Mouse (Mus musculus) heart, postnatal 0 days (tissue): ENCODE results near the gene Myo3b. TPM values are rescaled to one million over a fixed set of nuclear protein-coding genes. Genes with fewer than 3 reads are reported as not detected.
A peak's percentile ranks its signal among the peaks of the same experiment; 100 is the strongest.

Experiments
- ATAC-seq: fragments of 200-750 bp; cut with Nextera tagmentation; 2 replicates; pipeline ENCODE4 v1.8.0; 2017; ENCODE audit warnings: low read depth, moderate number of reproducible peaks, moderate library complexity; ENCODE audit not compliant: insufficient read depth
- DNase-seq: peaks from one replicate; pipeline ENCODE4 v3.0.0-alpha.2; 2016; ENCODE audit warnings: low spot score
- H3K27ac ChIP-seq: fragments of 300-500 bp; sonication (generic); 2 replicates; pipeline ENCODE4 v1.5.1; 2014; ENCODE audit warnings: low read depth, mild to moderate bottlenecking
- H3K27me3 ChIP-seq: fragments of 300-500 bp; sonication (generic); 2 replicates; pipeline ENCODE4 v1.6.1; 2014; ENCODE audit warnings: low read length, mixed read lengths; ENCODE audit not compliant: control insufficient read depth, insufficient read depth
- H3K36me3 ChIP-seq: fragments of 300-500 bp; sonication (generic); replicated peaks from 2 replicates; pipeline ENCODE4 v1.6.1; 2014; ENCODE audit warnings: low read length, mixed read lengths; ENCODE audit not compliant: control insufficient read depth, insufficient read depth
- H3K4me1 ChIP-seq: fragments of 300-500 bp; sonication (generic); 2 replicates; pipeline ENCODE4 v1.6.1; 2014; ENCODE audit warnings: antibody characterized with exemption; ENCODE audit not compliant: control insufficient read depth, insufficient read depth
- H3K4me2 ChIP-seq: fragments of 300-500 bp; sonication (generic); 2 replicates; pipeline ENCODE4 v1.6.1; 2014; ENCODE audit warnings: low read depth, mild to moderate bottlenecking, low read length, moderate library complexity
- H3K4me3 ChIP-seq: fragments of 300-500 bp; sonication (generic); 2 replicates; pipeline ENCODE4 v1.5.1; 2014; ENCODE audit warnings: low read depth, low read length
- H3K9ac ChIP-seq: fragments of 300-500 bp; sonication (generic); replicated peaks from 2 replicates; pipeline ENCODE4 v1.6.1; 2014; ENCODE audit warnings: low read depth, low read length, mixed read lengths
- H3K9me3 ChIP-seq: fragments of 300-500 bp; sonication (generic); replicated peaks from 2 replicates; pipeline ENCODE4 v1.6.1; 2016; ENCODE audit warnings: low read length; ENCODE audit not compliant: control insufficient read depth
- CTCF ChIP-seq: IDR thresholded peaks from 2 replicates; pipeline ENCODE4 v1.5.1; 2016; ENCODE audit warnings: antibody characterized with exemption, control low read depth, low read depth
- EP300 ChIP-seq: IDR thresholded peaks from 2 replicates; pipeline ENCODE4 v1.6.1; 2016; ENCODE audit warnings: antibody characterized with exemption, low read depth
- WGBS: fragments of 180-500 bp; shearing (Covaris S2); extraction: QIAGEN DNeasy Blood & Tissue Kit; methylation state at CpG from one replicate; pipeline ENCODE4 v1.1.7; 2014; 5-methylcytosine and 5-hydroxymethylcytosine counted together
- polyA plus RNA-seq: library from polyadenylated mRNA; unstranded; fragments of >200 nt; fragmentation: Nextera tagmentation; extraction: Ambion mirVana; gene quantifications from 2 replicates; pipeline ENCODE4 v1.2.1, GENCODE M21; 2015
- total RNA-seq: library from RNA; depleted of rRNA; stranded (reverse); fragments of >200 nt; gene quantifications from 2 replicates; pipeline ENCODE4 v1.2.3, GENCODE M21; 2014; ENCODE audit warnings: low replicate concordance

Myo3b gene
- total and polyA plus RNA-seq, 2 experiments from 2014 or later = 0.04 to 0.15 TPM

DNA sequence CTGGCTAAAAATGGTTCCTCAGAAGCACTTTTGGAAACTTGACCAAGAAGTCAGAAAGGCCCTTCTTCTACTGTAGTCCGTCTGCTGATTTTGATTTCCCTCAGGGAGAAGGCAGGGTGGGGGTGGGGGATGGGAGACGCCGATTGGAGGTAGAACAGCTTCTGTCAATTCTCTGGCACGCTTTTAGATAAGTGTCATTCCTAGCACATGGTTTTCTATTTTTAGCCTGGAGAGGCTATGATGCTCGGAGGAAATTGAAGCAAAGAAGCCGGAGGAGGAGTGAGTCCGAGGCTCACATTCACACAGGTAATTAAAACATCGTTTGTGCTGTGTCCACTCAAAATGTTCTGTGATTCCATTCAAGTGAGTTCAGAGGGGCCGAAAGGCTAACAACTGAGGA, 276.2 kb downstream of the Myo3b start:
- H3K9ac ChIP-seq = no peak overlapping the region
- TF ChIP-seq EP300 (peak; percentile 52; the same call in 1 of the 2 replicates), CTCF (no peak)
- no peaks in the 10 kb centered on the region for H3K27me3 ChIP-seq
- WGBS = 15% methylated on average over 9 of the region's 9 CpGs
- peak; percentile 45 for DNase-seq
- no peaks in the 10 kb centered on the region for H3K36me3 ChIP-seq
- ATAC-seq = peak; percentile 60; the same call in 1 of the 2 replicates
- H3K4me2 ChIP-seq = peak overlapping the region; percentile 26
- no peak overlapping the region for H3K27ac ChIP-seq
- H3K9me3 ChIP-seq = no peaks in the 10 kb centered on the region
- no peak overlapping the region for H3K4me3 ChIP-seq
- peaks cover 11% of the 10 kb centered on the region; the same call in 1 of the 2 replicates for H3K4me1 ChIP-seq

DNA sequence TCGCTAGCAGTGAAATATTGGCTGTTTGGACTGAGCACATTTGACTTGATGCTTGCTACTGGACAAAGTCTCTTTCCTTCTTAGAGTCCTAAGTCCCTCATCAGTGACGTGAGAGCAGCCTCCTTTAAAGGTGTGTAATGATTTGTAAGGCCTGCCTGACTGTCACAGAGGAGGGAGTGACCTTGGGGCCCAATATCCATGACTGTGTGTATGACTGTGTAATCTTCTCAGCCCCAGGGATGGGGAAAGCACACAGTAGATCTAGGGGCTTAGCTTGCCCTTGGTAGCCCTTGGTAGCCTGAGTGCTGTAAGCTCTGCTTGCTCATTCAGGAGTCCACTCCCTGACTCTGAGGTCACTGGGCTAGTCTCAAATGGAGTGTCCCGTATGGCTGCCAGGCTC, 276.8 kb downstream of the Myo3b start:
- DNase-seq (no peak), ATAC-seq (peak; percentile 51)
- TF ChIP-seq CTCF = no peak
- no peak for TF ChIP-seq EP300
- H3K27me3 ChIP-seq = no peaks in the 10 kb centered on the region
- H3K4me2 ChIP-seq = no peak overlapping the region
- H3K9ac ChIP-seq = no peak overlapping the region
- no peak overlapping the region for H3K4me3 ChIP-seq
- peaks cover 11% of the 10 kb centered on the region; the same call in 1 of the 2 replicates for H3K4me1 ChIP-seq
- WGBS = 75% methylated on average over 3 of the region's 3 CpGs
- H3K27ac ChIP-seq = no peak overlapping the region
- no peaks in the 10 kb centered on the region for H3K9me3 ChIP-seq
- no peaks in the 10 kb centered on the region for H3K36me3 ChIP-seq

DNA sequence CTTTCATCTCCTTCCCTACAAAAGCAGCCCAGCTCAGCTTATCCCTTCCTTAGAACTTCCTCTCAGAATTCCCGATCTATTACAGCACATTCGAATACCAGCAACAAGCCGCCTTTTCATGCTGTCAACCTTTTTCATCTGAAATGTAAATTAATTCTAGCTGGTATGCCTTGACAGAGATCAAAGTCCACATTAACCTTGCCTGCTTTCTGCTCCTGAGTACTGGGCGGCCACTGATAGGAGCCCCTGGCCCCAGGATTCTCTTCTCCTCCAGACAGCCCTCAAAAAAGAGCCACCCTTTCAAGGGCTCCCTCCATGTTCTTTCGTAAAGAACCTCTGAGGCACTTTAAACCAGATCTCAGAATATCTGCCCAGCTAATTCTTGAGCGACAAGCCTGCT, 278.9 kb downstream of the Myo3b start:
- H3K27me3 ChIP-seq = no peaks in the 10 kb centered on the region
- H3K4me3 ChIP-seq = no peak overlapping the region
- DNase-seq (no peak), ATAC-seq (no peak)
- no peaks in the 10 kb centered on the region for H3K9me3 ChIP-seq
- H3K4me1 ChIP-seq = peaks cover 11% of the 10 kb centered on the region; the same call in 1 of the 2 replicates
- 44% methylated on average over 6 of the region's 6 CpGs for WGBS
- no peak overlapping the region for H3K27ac ChIP-seq
- no peak overlapping the region for H3K9ac ChIP-seq
- H3K36me3 ChIP-seq = no peaks in the 10 kb centered on the region
- no peak for TF ChIP-seq EP300
- no peak overlapping the region for H3K4me2 ChIP-seq

DNA sequence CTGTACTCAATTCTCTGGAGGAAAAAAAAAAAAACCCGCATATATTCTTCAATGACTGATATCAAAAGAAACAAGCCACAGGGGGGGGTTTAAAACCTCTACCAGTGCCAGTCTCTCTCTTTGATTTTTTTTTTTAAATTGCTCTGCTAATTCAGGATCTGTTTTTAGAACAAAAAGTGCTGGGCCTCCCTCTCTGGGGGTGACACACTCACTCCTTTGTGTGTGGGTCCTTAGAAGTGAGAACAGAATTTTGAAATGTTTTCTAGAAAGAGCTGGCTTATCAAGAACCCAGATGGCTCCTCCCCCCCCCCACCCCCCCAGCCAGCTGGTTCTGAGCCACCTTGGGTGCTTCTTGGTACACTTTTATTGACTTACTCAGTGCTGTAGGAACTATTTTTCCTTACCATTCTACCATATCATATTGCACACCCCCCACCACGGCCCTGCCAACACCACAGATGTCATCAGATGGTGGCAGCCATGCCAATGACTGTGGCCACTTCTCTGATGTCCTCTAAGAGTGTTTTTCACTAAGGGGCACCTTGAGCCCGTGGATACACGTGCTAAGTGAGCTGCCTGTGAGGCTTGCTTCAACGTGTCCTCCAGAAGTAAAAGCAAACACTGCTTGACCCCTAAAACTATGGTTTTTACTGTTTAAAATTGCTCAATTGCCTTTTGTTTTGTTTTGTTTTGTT, 280.1 kb downstream of the Myo3b start:
- Histone ChIP-seq H3K4me2 (peak overlapping the region; percentile 18; the same call in 1 of the 2 replicates), H3K9ac (no peak overlapping the region), H3K4me3 (no peak overlapping the region), H3K9me3 (no peaks in the 10 kb centered on the region), H3K27me3 (no peaks in the 10 kb centered on the region), H3K27ac (no peak overlapping the region), H3K4me1 (peaks cover 11% of the 10 kb centered on the region; the same call in 1 of the 2 replicates), H3K36me3 (no peaks in the 10 kb centered on the region)
- ATAC-seq (no peak), DNase-seq (no peak)
- 45% methylated on average over 5 of the region's 5 CpGs for WGBS
- TF ChIP-seq EP300 (no peak), CTCF (no peak)

DNA sequence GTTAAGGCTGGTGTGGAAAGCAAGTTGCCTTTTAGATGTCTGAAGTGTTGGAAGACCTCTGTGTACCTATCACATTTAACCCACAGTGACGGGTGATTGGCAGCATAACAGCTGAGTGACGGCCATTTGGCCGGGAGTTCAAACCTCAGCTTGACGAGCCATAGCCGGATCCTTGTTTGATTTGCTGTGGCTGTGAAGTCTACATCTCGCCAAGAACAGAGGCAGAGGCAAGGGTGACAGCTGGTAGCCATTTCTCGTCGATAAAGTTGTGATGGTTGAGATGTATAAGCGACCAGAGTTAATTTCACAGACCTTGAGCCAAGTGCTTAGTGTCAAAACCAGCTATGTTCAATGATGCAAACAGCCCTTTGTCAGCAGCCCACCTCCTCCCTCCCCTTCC, 283.8 kb downstream of the Myo3b start:
- no peak overlapping the region for H3K4me2 ChIP-seq
- no peaks in the 10 kb centered on the region for H3K4me1 ChIP-seq
- H3K9ac ChIP-seq = no peak overlapping the region
- H3K27ac ChIP-seq = no peak overlapping the region
- no peak for DNase-seq
- 77% methylated on average over 9 of the region's 9 CpGs for WGBS
- no peak overlapping the region for H3K4me3 ChIP-seq
- no peaks in the 10 kb centered on the region for H3K27me3 ChIP-seq
- H3K9me3 ChIP-seq = no peaks in the 10 kb centered on the region
- TF ChIP-seq CTCF (no peak), EP300 (no peak)
- no peaks in the 10 kb centered on the region for H3K36me3 ChIP-seq
- no peak for ATAC-seq

DNA sequence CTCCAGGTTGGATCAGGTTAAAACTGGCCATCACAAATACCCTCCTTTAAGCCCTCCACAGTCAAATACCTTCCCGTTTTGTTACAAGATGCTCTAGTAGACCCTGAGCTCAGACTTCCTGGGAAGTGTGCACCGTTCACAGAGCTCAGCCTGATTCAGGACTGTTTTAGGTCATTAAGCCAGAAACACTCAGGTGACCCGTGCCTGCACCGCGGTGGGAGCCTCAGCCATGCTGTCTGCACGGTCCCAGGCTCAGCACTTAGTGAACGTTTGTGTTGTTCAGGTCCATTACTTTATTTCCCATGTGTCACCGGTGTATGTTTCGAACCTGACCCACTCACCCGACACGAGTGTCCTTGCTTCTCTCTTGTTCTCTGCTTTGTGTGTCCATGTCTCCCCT, 288.7 kb downstream of the Myo3b start:
- WGBS = 83% methylated on average over 11 of the region's 11 CpGs
- no peaks in the 10 kb centered on the region for H3K36me3 ChIP-seq
- no peak overlapping the region for H3K4me3 ChIP-seq
- no peaks in the 10 kb centered on the region for H3K27me3 ChIP-seq
- no peak for ATAC-seq
- H3K4me1 ChIP-seq = no peaks in the 10 kb centered on the region
- no peak for DNase-seq
- TF ChIP-seq CTCF (no peak), EP300 (no peak)
- no peaks in the 10 kb centered on the region for H3K9me3 ChIP-seq
- no peak overlapping the region for H3K4me2 ChIP-seq
- H3K9ac ChIP-seq = no peak overlapping the region
- no peak overlapping the region for H3K27ac ChIP-seq
